Mouse (Mus musculus): ENCODE measurements around the gene Tmem132d.

Gene Tmem132d

GRCm38 (mm10) chr5:127937914-127938313 is 495.0 kb downstream of the Tmem132d start:
- no peak for DNase-seq (ENCODE audit: low spot score in 2 of 2)

- no peak for DNase-seq (ENCODE audit: low spot score in 2 of 2)
Measured at GRCm38 (mm10) chr5:127929687-127930086, 503.2 kb downstream of the Tmem132d start.

- no peak for DNase-seq (ENCODE audit: low spot score in 2 of 2)
Measured at GRCm38 (mm10) chr5:127926686-127927085, 506.2 kb downstream of the Tmem132d start.

- DNase-seq (ENCODE audit: low spot score in 2 of 2): no peak
Measured at GRCm38 (mm10) chr5:127924106-127924505, 508.8 kb downstream of the Tmem132d start.

GRCm38 (mm10) chr5:127919171-127919570 is 513.7 kb downstream of the Tmem132d start:
- no peak for DNase-seq (ENCODE audit: low spot score in 2 of 2)

- DNase-seq (ENCODE audit: low spot score in 2 of 2): no peak
Measured at GRCm38 (mm10) chr5:127918376-127918775, 514.5 kb downstream of the Tmem132d start.

GRCm38 (mm10) chr5:127914157-127914556 is 518.7 kb downstream of the Tmem132d start:
- no peak for DNase-seq (ENCODE audit: low spot score in 2 of 2)

GRCm38 (mm10) chr5:127911603-127912002 is 521.3 kb downstream of the Tmem132d start:
- DNase-seq (ENCODE audit: low spot score in 2 of 2): no peak

GRCm38 (mm10) chr5:127910356-127910755 is 522.5 kb downstream of the Tmem132d start:
- no peak for DNase-seq (ENCODE audit: low spot score in 2 of 2)

- no peak for DNase-seq (ENCODE audit: low spot score in 2 of 2)
Measured at GRCm38 (mm10) chr5:127895176-127895575, 537.7 kb downstream of the Tmem132d start.

- DNase-seq (ENCODE audit: low spot score in 2 of 2): no peak
Measured at GRCm38 (mm10) chr5:127885566-127886505, 547.0 kb downstream of the Tmem132d start.

GRCm38 (mm10) chr5:127883021-127883420 is 549.9 kb downstream of the Tmem132d start:
- DNase-seq (ENCODE audit: low spot score in 2 of 2): no peak

- DNase-seq (ENCODE audit: low spot score in 2 of 2): no peak
Measured at GRCm38 (mm10) chr5:127874461-127874860, 558.4 kb downstream of the Tmem132d start.

GRCm38 (mm10) chr5:127865157-127865556 is 567.7 kb downstream of the Tmem132d start:
- DNase-seq (ENCODE audit: low spot score in 2 of 2): peak in 1 of 2 experiments; percentile 13

- no peak for DNase-seq (ENCODE audit: low spot score in 2 of 2)
Measured at GRCm38 (mm10) chr5:127859719-127860118, 573.2 kb downstream of the Tmem132d start.

- DNase-seq (ENCODE audit: low spot score in 2 of 2): no peak
Measured at GRCm38 (mm10) chr5:127852305-127852704, 580.6 kb downstream of the Tmem132d start.

- DNase-seq (ENCODE audit: low spot score in 2 of 2): peak in 1 of 2 experiments; percentile 13
Measured at GRCm38 (mm10) chr5:127831791-127832190, 601.1 kb downstream of the Tmem132d start.

- DNase-seq (ENCODE audit: low spot score in 2 of 2): no peak
Measured at GRCm38 (mm10) chr5:127830831-127831230, 602.0 kb downstream of the Tmem132d start.

GRCm38 (mm10) chr5:127828756-127829155 is 604.1 kb downstream of the Tmem132d start:
- peak in 1 of 2 experiments; percentile 34 for DNase-seq (ENCODE audit: low spot score in 2 of 2)

GRCm38 (mm10) chr5:127821960-127822359 is 610.9 kb downstream of the Tmem132d start:
- DNase-seq (ENCODE audit: low spot score in 2 of 2): peak in 1 of 2 experiments; percentile 26

GRCm38 (mm10) chr5:127815292-127815691 is 617.6 kb downstream of the Tmem132d start:
- DNase-seq (ENCODE audit: low spot score in 2 of 2): peak in 1 of 2 experiments; percentile 33

GRCm38 (mm10) chr5:127807419-127807818 is 625.5 kb downstream of the Tmem132d start:
- no peak for DNase-seq (ENCODE audit: low spot score in 2 of 2)

- DNase-seq (ENCODE audit: low spot score in 2 of 2): peak in 1 of 2 experiments; percentile 8
Measured at GRCm38 (mm10) chr5:127806850-127807249, 626.0 kb downstream of the Tmem132d start.
